Mouse (Mus musculus): ENCODE measurements around the gene Fbxo6.

GRCm38 (mm10) chr4:148164461-148164860, 12.5 kb upstream of the Fbxo6 start:
- TF ChIP-seq CTCF (IDR thresholded peaks at IDR 0.05; ENCODE audit: borderline replicate concordance, extremely low read depth, insufficient read depth, insufficient read length) (no peak), POLR2A (IDR thresholded peaks at IDR 0.05; ENCODE audit: borderline replicate concordance, extremely low read depth, insufficient read depth, insufficient read length, poor library complexity, severe bottlenecking) (no peak)

Measured in brain, embryonic 14.5 days (tissue).